Mouse (Mus musculus) megakaryocyte, embryonic 14.5 days (primary cell): ENCODE data around the gene Galnt13.

Source experiments
- FLI1 ChIP-seq: IDR thresholded peaks from 2 replicates; pipeline ENCODE4 v1.6.1; 2012; ENCODE audit warnings: low read length, inconsistent platforms, mixed read lengths
- GATA1 ChIP-seq: IDR thresholded peaks from 3 replicates; pipeline ENCODE4 v1.6.1; 2012; ENCODE audit warnings: mixed read lengths, low read length, inconsistent platforms, borderline replicate concordance

DNA sequence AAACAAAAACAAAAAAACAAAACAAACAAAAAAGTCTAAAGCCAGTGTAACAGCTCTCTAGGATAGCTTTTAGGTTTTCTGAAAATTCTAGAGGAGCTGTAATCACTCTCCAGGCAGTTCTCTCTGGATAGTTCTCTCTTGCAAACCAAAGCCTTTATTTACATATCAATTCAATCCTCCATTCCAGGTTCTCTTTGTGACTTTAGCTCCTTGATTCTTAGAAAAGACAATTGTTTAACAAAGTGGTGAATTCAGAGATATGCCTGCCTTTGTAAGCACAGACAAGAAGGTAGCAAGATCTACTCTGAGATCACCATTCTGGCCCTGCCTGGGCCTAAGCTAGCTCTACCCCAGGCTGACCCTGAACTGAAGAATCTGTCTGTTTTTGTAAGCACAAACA, 501.2 kb downstream of the Galnt13 start:
- TF ChIP-seq GATA1: no peak
- no peak for TF ChIP-seq FLI1
